Mouse (Mus musculus): ENCODE data around the gene Supt4a. TPM values are rescaled to one million over a fixed set of nuclear protein-coding genes. Genes with fewer than 3 reads are reported as not detected.

Supt4a gene
- polyA plus RNA-seq, 1 experiment from 2014 or later, result 146 TPM

GRCm38 (mm10) chr11:87747716-87748115, 10.4 kb downstream of the Supt4a start:
- Histone ChIP-seq H3K27me3 (ENCODE audit: insufficient read depth, low read length) (no peaks in the 10 kb centered on the region), H3K27ac (ENCODE audit: low read depth) (no peak overlapping the region), H3K4me2 (no peak overlapping the region), H3K36me3 (ENCODE audit: insufficient read depth) (peaks cover 21% of the 10 kb centered on the region), H3K9ac (no peak overlapping the region), H3K4me3 (ENCODE audit: low read depth, low read length) (no peak overlapping the region), H3K9me3 (ENCODE audit: low read depth, low read length) (no peaks in the 10 kb centered on the region), H3K4me1 (ENCODE audit: insufficient read depth) (no peaks in the 10 kb centered on the region)
- ATAC-seq (ENCODE audit: insufficient read depth) (no peak), DNase-seq (no peak)
- 94% methylated on average over 7 of the region's 7 CpGs for WGBS
- TF ChIP-seq CTCF (IDR thresholded peaks at IDR 0.05; ENCODE audit: low read depth), result no peak

- H3K27ac ChIP-seq (ENCODE audit: low read depth), result peak overlapping the region; percentile 65
Observed at GRCm38 (mm10) chr11:87748132-87749119, 11.1 kb downstream of the Supt4a start.

GRCm38 (mm10) chr11:87749192-87750042, 12.1 kb downstream of the Supt4a start:
- H3K27me3 ChIP-seq (ENCODE audit: insufficient read depth, low read length), result no peaks in the 10 kb centered on the region
- ATAC-seq (ENCODE audit: insufficient read depth), result peak; percentile 83
- H3K4me2 ChIP-seq, result peak overlapping the region; percentile 38
- DNase-seq, result peak; percentile 66
- peak overlapping the region; percentile 65 for H3K27ac ChIP-seq (ENCODE audit: low read depth)
- no peak overlapping the region for H3K4me3 ChIP-seq (ENCODE audit: low read depth, low read length)
- WGBS, result 31% methylated on average over 18 of the region's 18 CpGs
- H3K9ac ChIP-seq, result peak overlapping the region; percentile 9; the same call in 1 of the 2 replicates
- TF ChIP-seq CTCF (IDR thresholded peaks at IDR 0.05; ENCODE audit: low read depth), result no peak
- peaks cover 11% of the 10 kb centered on the region for H3K36me3 ChIP-seq (ENCODE audit: insufficient read depth)
- H3K4me1 ChIP-seq (ENCODE audit: insufficient read depth), result no peaks in the 10 kb centered on the region
- no peaks in the 10 kb centered on the region for H3K9me3 ChIP-seq (ENCODE audit: low read depth, low read length)

More at GRCm38 (mm10) chr11:87748132-87749119, 11.1 kb downstream of the Supt4a start:
- Histone ChIP-seq H3K4me1 (ENCODE audit: insufficient read depth) (no peaks in the 10 kb centered on the region), H3K4me3 (ENCODE audit: low read depth, low read length) (no peak overlapping the region), H3K27me3 (ENCODE audit: insufficient read depth, low read length) (no peaks in the 10 kb centered on the region), H3K9me3 (ENCODE audit: low read depth, low read length) (no peaks in the 10 kb centered on the region), H3K36me3 (ENCODE audit: insufficient read depth) (peaks cover 20% of the 10 kb centered on the region), H3K4me2 (peak overlapping the region; percentile 38), H3K9ac (peak overlapping the region; percentile 9; the same call in 1 of the 2 replicates)
- TF ChIP-seq CTCF (IDR thresholded peaks at IDR 0.05; ENCODE audit: low read depth), result no peak
- 0 out of 2 replicates have a peak, but pooled peaks have one; percentile 46 for ATAC-seq (ENCODE audit: insufficient read depth)
- peak; percentile 47 for DNase-seq
- 34% methylated on average over 19 of the region's 19 CpGs for WGBS

- Histone ChIP-seq H3K9ac (no peak overlapping the region), H3K4me3 (ENCODE audit: low read depth, low read length) (no peak overlapping the region), H3K27me3 (ENCODE audit: insufficient read depth, low read length) (no peaks in the 10 kb centered on the region), H3K9me3 (ENCODE audit: low read depth, low read length) (no peaks in the 10 kb centered on the region), H3K4me1 (ENCODE audit: insufficient read depth) (no peaks in the 10 kb centered on the region), H3K27ac (ENCODE audit: low read depth) (peak overlapping the region; percentile 65; the same call in 1 of the 2 replicates), H3K36me3 (ENCODE audit: insufficient read depth) (peaks cover 4% of the 10 kb centered on the region), H3K4me2 (peak overlapping the region; percentile 4; the same call in 1 of the 2 replicates)
- TF ChIP-seq CTCF (IDR thresholded peaks at IDR 0.05; ENCODE audit: low read depth), result no peak
- DNase-seq (no peak), ATAC-seq (ENCODE audit: insufficient read depth) (no peak)
- 71% methylated on average over 11 of the region's 11 CpGs for WGBS
Observed at GRCm38 (mm10) chr11:87750043-87750421, 12.7 kb downstream of the Supt4a start.

- H3K9me3 ChIP-seq (ENCODE audit: low read depth, low read length), result no peaks in the 10 kb centered on the region
- ATAC-seq (ENCODE audit: insufficient read depth) (no peak), DNase-seq (no peak)
- H3K4me3 ChIP-seq (ENCODE audit: low read depth, low read length), result no peak overlapping the region
- H3K27ac ChIP-seq (ENCODE audit: low read depth), result no peak overlapping the region; the same call in 1 of the 2 replicates
- H3K4me1 ChIP-seq (ENCODE audit: insufficient read depth), result no peaks in the 10 kb centered on the region
- WGBS, result 67% methylated on average over 3 of the region's 3 CpGs
- H3K4me2 ChIP-seq, result peak overlapping the region; percentile 4; the same call in 1 of the 2 replicates
- H3K9ac ChIP-seq, result no peak overlapping the region
- H3K27me3 ChIP-seq (ENCODE audit: insufficient read depth, low read length), result no peaks in the 10 kb centered on the region
- no peaks in the 10 kb centered on the region for H3K36me3 ChIP-seq (ENCODE audit: insufficient read depth)
- no peak for TF ChIP-seq CTCF (IDR thresholded peaks at IDR 0.05; ENCODE audit: low read depth)
Observed at GRCm38 (mm10) chr11:87750521-87750920, 13.2 kb downstream of the Supt4a start.

- ATAC-seq (ENCODE audit: insufficient read depth) (no peak), DNase-seq (no peak)
- WGBS, result 80% methylated on average over 8 of the region's 8 CpGs
- H3K36me3 ChIP-seq (ENCODE audit: insufficient read depth), result no peaks in the 10 kb centered on the region
- peak overlapping the region; percentile 65 for H3K27ac ChIP-seq (ENCODE audit: low read depth)
- no peak overlapping the region for H3K4me3 ChIP-seq (ENCODE audit: low read depth, low read length)
- H3K9me3 ChIP-seq (ENCODE audit: low read depth, low read length), result no peaks in the 10 kb centered on the region
- TF ChIP-seq CTCF (IDR thresholded peaks at IDR 0.05; ENCODE audit: low read depth), result no peak
- no peaks in the 10 kb centered on the region for H3K4me1 ChIP-seq (ENCODE audit: insufficient read depth)
- H3K4me2 ChIP-seq, result peak overlapping the region; percentile 27; the same call in 1 of the 2 replicates
- no peaks in the 10 kb centered on the region for H3K27me3 ChIP-seq (ENCODE audit: insufficient read depth, low read length)
- H3K9ac ChIP-seq, result no peak overlapping the region
Observed at GRCm38 (mm10) chr11:87751031-87751430, 13.7 kb downstream of the Supt4a start.

Data from lung, embryonic 14.5 days (tissue).